Mouse (Mus musculus) kidney, postnatal 0 days (tissue): ENCODE measurements at regions not wholly inside any gene's neighbourhood (a gene's known extent, or its start where the extent isn't known, plus 50 kb on each side); places are given as distances from the start of the nearest gene placed in this dataset.

ENCODE experiments used
- ATAC-seq: fragments of 200-750 bp; cut with Nextera tagmentation; replicated peaks from 2 replicates; pipeline ENCODE4 v1.8.0; 2017; ENCODE audit warnings: low read depth, moderate number of reproducible peaks, moderate TSS enrichment, moderate library complexity; ENCODE audit not compliant: low FRiP score
- DNase-seq: peaks from one replicate; pipeline ENCODE4 v3.0.0-alpha.2; 2016; ENCODE audit warnings: low spot score
- H3K27ac ChIP-seq: fragments of 300-500 bp; sonication (generic); 2 replicates; pipeline ENCODE4 v1.5.1; 2014; ENCODE audit warnings: mild to moderate bottlenecking
- H3K27me3 ChIP-seq: fragments of 300-500 bp; sonication (generic); 2 replicates; pipeline ENCODE4 v1.6.1; 2014; ENCODE audit warnings: low read length, mixed read lengths; ENCODE audit not compliant: insufficient read depth
- H3K36me3 ChIP-seq: fragments of 300-500 bp; sonication (generic); 2 replicates; pipeline ENCODE4 v1.6.1; 2014; ENCODE audit warnings: low read length, mixed read lengths; ENCODE audit not compliant: insufficient read depth
- H3K4me1 ChIP-seq: fragments of 300-500 bp; sonication (generic); replicated peaks from 2 replicates; pipeline ENCODE4 v1.6.1; 2014; ENCODE audit warnings: antibody characterized with exemption, low read length, mixed read lengths; ENCODE audit not compliant: insufficient read depth
- H3K4me2 ChIP-seq: fragments of 300-500 bp; sonication (generic); 2 replicates; pipeline ENCODE4 v1.6.1; 2014; ENCODE audit warnings: mild to moderate bottlenecking, low read length, moderate library complexity, mixed read lengths
- H3K4me3 ChIP-seq: fragments of 300-500 bp; sonication (generic); replicated peaks from 2 replicates; pipeline ENCODE4 v1.5.1; 2014; ENCODE audit warnings: low read depth, low read length
- H3K9ac ChIP-seq: fragments of 300-500 bp; sonication (generic); 2 replicates; pipeline ENCODE4 v1.6.1; 2014; ENCODE audit warnings: low read depth, low read length
- H3K9me3 ChIP-seq: fragments of 300-500 bp; sonication (generic); replicated peaks from 2 replicates; pipeline ENCODE4 v1.6.1; 2016; ENCODE audit warnings: low read length, inconsistent platforms, mixed read lengths
- CTCF ChIP-seq: IDR thresholded peaks from 2 replicates; pipeline ENCODE4 v1.5.1; 2016; ENCODE audit warnings: antibody characterized with exemption, low read depth, mild to moderate bottlenecking, moderate library complexity
- WGBS: fragments of 180-500 bp; shearing (Covaris S2); extraction: QIAGEN DNeasy Blood & Tissue Kit; methylation state at CpG from one replicate; pipeline ENCODE4 v1.1.7; 2014; 5-methylcytosine and 5-hydroxymethylcytosine counted together

DNA sequence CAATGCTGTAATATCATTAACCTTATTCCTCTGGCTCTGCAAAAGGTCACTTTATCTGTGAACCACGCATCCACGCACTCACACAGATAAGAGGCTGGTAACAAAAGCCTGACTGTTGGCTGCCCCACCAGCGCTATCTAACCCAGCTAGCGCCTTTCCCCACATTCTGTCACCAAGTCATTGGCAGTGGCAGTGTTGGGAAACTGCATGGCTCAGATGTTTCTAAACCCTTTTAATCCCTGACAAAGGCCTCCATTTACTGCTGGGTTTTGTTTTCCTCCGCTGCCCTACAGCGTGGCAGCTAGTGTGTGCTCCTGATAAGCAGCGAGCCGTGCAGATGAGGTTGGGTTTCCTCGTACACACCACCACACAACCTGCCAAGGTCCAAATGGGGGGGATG is 55.7 kb downstream of the Id4 start:
- no peak for TF ChIP-seq CTCF
- ATAC-seq: no peak; the same call in 1 of the 2 replicates
- Histone ChIP-seq H3K4me3 (no peak overlapping the region), H3K27ac (peak overlapping the region; percentile 50; the same call in 1 of the 2 replicates), H3K27me3 (no peaks in the 10 kb centered on the region), H3K9me3 (no peaks in the 10 kb centered on the region), H3K4me2 (no peak overlapping the region), H3K4me1 (no peaks in the 10 kb centered on the region; the same call in 1 of the 2 replicates), H3K9ac (no peak overlapping the region), H3K36me3 (no peaks in the 10 kb centered on the region)
- DNase-seq: peak; percentile 34
- WGBS: 47% methylated on average over 9 of the region's 9 CpGs

DNA sequence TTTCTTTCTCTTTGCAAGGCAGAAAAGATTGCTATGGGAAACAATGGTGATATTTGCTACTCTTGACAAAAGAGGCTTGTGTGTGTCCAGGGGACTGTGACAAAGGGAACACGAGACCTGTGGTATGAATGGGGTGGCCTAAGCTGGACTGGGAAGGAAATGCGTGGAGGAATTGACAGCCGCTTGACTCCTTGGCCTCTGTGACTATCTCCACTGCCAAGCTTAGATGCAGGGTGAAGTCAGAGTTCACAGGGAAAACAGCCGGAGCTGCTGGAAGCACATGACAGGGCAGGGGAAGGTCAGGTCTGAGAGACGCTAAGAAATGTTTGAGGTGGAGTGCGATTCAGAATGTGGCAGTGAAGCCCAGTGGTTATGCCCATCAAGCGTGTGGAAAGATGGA is 56.4 kb downstream of the Id4 start:
- no peak overlapping the region for H3K4me3 ChIP-seq
- no peak for TF ChIP-seq CTCF
- WGBS: 44% methylated on average over 7 of the region's 7 CpGs

DNA sequence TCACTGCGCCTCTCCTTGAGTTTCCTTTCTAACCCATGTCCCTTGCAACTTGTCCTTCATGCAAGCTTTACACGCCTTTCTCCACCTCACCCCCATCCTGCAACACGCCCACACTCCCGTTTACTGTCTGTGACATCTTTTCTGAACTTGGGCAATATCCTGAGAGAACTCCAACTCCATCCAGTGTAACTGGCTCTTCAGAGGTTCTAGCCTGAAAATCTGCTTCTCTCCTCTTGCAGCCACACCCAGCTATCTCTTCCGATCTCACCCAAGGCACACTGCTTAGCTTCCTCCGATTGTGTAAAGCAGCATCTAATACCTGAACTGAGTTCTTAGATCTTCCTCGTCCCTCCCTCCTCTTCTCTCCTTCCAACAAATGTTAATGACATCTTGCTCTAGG is 58.0 kb downstream of the Id4 start:
- no peak for ATAC-seq
- WGBS: 62% methylated on average over 7 of the region's 7 CpGs
- H3K9ac ChIP-seq: no peak overlapping the region
- no peaks in the 10 kb centered on the region for H3K27me3 ChIP-seq
- DNase-seq: no peak
- H3K4me3 ChIP-seq: no peak overlapping the region
- no peaks in the 10 kb centered on the region for H3K36me3 ChIP-seq
- H3K4me1 ChIP-seq: no peaks in the 10 kb centered on the region; the same call in 1 of the 2 replicates
- no peak overlapping the region for H3K4me2 ChIP-seq
- no peak for TF ChIP-seq CTCF
- no peak overlapping the region for H3K27ac ChIP-seq
- no peaks in the 10 kb centered on the region for H3K9me3 ChIP-seq

More for the DNA sequence above, 56.4 kb downstream of the Id4 start:
- Histone ChIP-seq H3K4me1 (no peaks in the 10 kb centered on the region; the same call in 1 of the 2 replicates), H3K36me3 (no peaks in the 10 kb centered on the region), H3K27me3 (no peaks in the 10 kb centered on the region), H3K4me2 (no peak overlapping the region), H3K9me3 (no peaks in the 10 kb centered on the region), H3K9ac (no peak overlapping the region), H3K27ac (no peak overlapping the region)
- DNase-seq (peak; percentile 34), ATAC-seq (no peak)

DNA sequence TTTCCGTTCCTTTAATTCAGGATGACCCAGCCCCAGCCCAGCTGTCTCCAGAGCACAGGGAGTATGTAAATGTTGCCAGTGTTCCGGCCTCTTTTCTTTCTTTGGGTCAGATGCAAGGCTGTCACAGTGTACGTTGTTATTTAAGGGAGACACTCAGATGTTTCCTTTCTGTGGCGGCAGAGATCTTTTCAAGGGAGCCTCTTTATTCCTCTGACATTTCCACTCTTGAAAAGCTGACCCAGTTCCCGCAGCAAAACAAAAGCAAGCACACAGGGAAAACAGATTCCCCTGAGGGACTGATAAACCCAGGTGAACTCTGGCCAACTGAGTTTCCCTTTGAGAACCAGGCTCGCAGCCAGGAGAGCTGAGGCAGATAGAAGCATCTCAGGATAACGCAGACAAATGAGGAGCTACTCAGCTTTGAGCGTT is 63.3 kb downstream of the Id4 start:
- H3K27ac ChIP-seq: no peak overlapping the region
- 8% methylated on average over 8 of the region's 8 CpGs for WGBS
- no peak overlapping the region for H3K9ac ChIP-seq
- H3K4me3 ChIP-seq: no peak overlapping the region
- H3K9me3 ChIP-seq: no peaks in the 10 kb centered on the region
- no peaks in the 10 kb centered on the region for H3K27me3 ChIP-seq
- H3K36me3 ChIP-seq: no peaks in the 10 kb centered on the region
- TF ChIP-seq CTCF: no peak
- ATAC-seq (no peak), DNase-seq (peak; percentile 46)
- H3K4me2 ChIP-seq: peak overlapping the region; percentile 13; the same call in 1 of the 2 replicates
- H3K4me1 ChIP-seq: no peaks in the 10 kb centered on the region

DNA sequence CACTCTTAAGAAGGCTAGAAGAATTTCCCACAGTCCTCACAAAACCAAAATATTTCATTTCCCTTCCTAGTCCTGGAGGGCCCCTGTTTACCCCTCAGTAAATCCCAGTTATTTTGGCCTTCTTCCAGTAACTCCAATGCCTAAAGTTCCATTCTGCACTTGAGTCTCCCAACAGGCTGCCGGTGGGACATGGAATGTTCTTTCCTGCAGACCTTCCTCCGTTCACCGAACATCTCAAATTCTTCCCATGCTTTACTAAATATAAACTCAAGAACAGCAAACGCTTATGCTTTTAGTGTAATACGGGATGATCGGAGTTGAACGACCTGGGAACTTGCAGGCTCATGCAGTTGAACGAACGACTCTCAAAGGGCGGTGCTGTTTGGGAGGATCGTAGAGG is 69.6 kb downstream of the Id4 start:
- no peak for TF ChIP-seq CTCF
- 57% methylated on average over 11 of the region's 11 CpGs for WGBS
- Histone ChIP-seq H3K4me2 (no peak overlapping the region), H3K36me3 (no peaks in the 10 kb centered on the region), H3K9ac (no peak overlapping the region), H3K9me3 (no peaks in the 10 kb centered on the region), H3K4me1 (no peaks in the 10 kb centered on the region), H3K4me3 (no peak overlapping the region), H3K27me3 (no peaks in the 10 kb centered on the region), H3K27ac (no peak overlapping the region)
- ATAC-seq: no peak
- DNase-seq: no peak

DNA sequence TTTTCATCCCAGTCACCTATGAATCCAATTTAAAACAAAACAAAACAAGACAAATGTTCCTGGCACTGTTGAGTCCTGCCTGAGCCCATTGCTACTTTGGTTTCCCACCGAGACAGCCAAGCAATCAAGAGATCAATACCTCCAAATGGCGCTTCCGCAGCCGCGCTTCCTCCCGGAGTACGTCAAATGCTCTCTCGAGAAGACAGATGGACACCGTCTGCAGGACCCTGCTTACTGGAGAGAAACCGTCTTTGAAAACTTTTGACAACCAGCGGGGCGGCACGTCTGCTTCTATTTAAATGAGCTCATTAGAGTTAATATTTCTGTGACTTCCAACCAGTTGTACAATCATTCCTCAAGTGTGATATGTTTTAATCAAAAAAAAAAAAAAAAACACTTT is 75.1 kb downstream of the Id4 start:
- 40% methylated on average over 13 of the region's 13 CpGs for WGBS
- DNase-seq (no peak), ATAC-seq (no peak)
- no peaks in the 10 kb centered on the region for H3K4me1 ChIP-seq
- no peak overlapping the region for H3K27ac ChIP-seq
- H3K4me2 ChIP-seq: no peak overlapping the region
- no peak overlapping the region for H3K4me3 ChIP-seq
- H3K27me3 ChIP-seq: no peaks in the 10 kb centered on the region
- H3K9me3 ChIP-seq: no peaks in the 10 kb centered on the region
- H3K9ac ChIP-seq: no peak overlapping the region
- TF ChIP-seq CTCF: no peak
- H3K36me3 ChIP-seq: no peaks in the 10 kb centered on the region

DNA sequence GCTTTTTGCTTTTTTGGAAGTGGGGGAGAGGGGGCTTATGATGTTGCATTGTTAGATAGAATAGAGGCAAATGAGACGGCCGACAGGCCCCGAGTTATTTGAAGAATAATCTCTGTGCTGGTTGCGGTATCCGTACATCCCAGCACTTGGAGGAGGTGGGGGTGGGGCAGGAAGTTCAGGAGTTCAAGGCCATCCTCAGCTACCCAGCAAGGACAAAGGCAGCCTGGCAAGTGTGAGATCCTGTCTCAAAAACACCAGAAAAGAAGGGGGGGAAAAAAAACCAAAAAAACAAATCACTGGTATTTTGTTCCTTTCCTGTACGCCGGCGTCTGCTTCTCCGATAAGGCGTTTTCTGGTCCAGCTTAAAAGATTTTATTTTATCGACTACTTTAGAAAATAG is 75.6 kb downstream of the Id4 start:
- H3K9me3 ChIP-seq: no peaks in the 10 kb centered on the region
- ATAC-seq (no peak), DNase-seq (no peak)
- H3K27ac ChIP-seq: no peak overlapping the region
- no peak overlapping the region for H3K9ac ChIP-seq
- 72% methylated on average over 11 of the region's 11 CpGs for WGBS
- H3K36me3 ChIP-seq: no peaks in the 10 kb centered on the region
- no peaks in the 10 kb centered on the region for H3K27me3 ChIP-seq
- no peaks in the 10 kb centered on the region for H3K4me1 ChIP-seq
- no peak overlapping the region for H3K4me2 ChIP-seq
- no peak for TF ChIP-seq CTCF
- no peak overlapping the region for H3K4me3 ChIP-seq
